Mouse (Mus musculus) hindbrain, embryonic 11.5 days (tissue): Measurements from ENCODE around the gene Atp5h. TPM values are rescaled to one million over a fixed set of nuclear protein-coding genes. Genes with fewer than 3 reads are reported as not detected.
A peak's percentile ranks its signal among the peaks of the same experiment; 100 is the strongest.

Experiments
- ATAC-seq: fragments of 200-750 bp; cut with Nextera tagmentation; 2 replicates; pipeline ENCODE4 v1.8.0; 2017; ENCODE audit warnings: mild to moderate bottlenecking, moderate TSS enrichment, moderate library complexity; ENCODE audit not compliant: low FRiP score
- DNase-seq: peaks from one replicate; pipeline ENCODE4 v3.0.0-alpha.2; 2015; ENCODE audit warnings: low spot score
- H3K27ac ChIP-seq: fragments of 300-500 bp; sonication (generic); 2 replicates; pipeline ENCODE4 v1.5.1; 2014; ENCODE audit warnings: mild to moderate bottlenecking, low read depth, low read length
- H3K27me3 ChIP-seq: fragments of 300-500 bp; sonication (generic); 2 replicates; pipeline ENCODE4 v1.6.1; 2014; ENCODE audit warnings: mild to moderate bottlenecking, low read length, moderate library complexity, mixed read lengths; ENCODE audit not compliant: control insufficient read depth, insufficient read depth
- H3K36me3 ChIP-seq: fragments of 300-500 bp; sonication (generic); 2 replicates; pipeline ENCODE4 v1.6.1; 2014; ENCODE audit warnings: mild to moderate bottlenecking, low read length, moderate library complexity, mixed read lengths; ENCODE audit not compliant: control insufficient read depth, insufficient read depth
- H3K4me1 ChIP-seq: fragments of 300-500 bp; sonication (generic); replicated peaks from 2 replicates; pipeline ENCODE4 v1.6.1; 2014; ENCODE audit warnings: low read length, mixed read lengths; ENCODE audit not compliant: control insufficient read depth, insufficient read depth
- H3K4me2 ChIP-seq: fragments of 300-500 bp; sonication (generic); replicated peaks from 2 replicates; pipeline ENCODE4 v1.6.1; 2014; ENCODE audit warnings: mild to moderate bottlenecking, low read depth, low read length
- H3K4me3 ChIP-seq: fragments of 300-500 bp; sonication (generic); 2 replicates; pipeline ENCODE4 v1.5.1; 2014; ENCODE audit warnings: low read depth, low read length
- H3K9ac ChIP-seq: fragments of 300-500 bp; sonication (generic); 2 replicates; pipeline ENCODE4 v1.6.1; 2014; ENCODE audit warnings: low read depth, low read length
- H3K9me3 ChIP-seq: fragments of 300-500 bp; sonication (generic); 2 replicates; pipeline ENCODE4 v1.6.1; 2016; ENCODE audit warnings: low read length; ENCODE audit not compliant: control insufficient read depth
- WGBS: fragments of 180-500 bp; shearing (Covaris S2); extraction: QIAGEN DNeasy Blood & Tissue Kit; methylation state at CpG from one replicate; pipeline ENCODE4 v1.1.7; 2014; 5-methylcytosine and 5-hydroxymethylcytosine counted together
- polyA plus RNA-seq: library from polyadenylated mRNA; unstranded; fragments of >200 nt; fragmentation: Nextera tagmentation; extraction: Ambion mirVana; gene quantifications from 2 replicates; pipeline ENCODE4 v1.2.1, GENCODE M21; 2014

Gene Atp5h
- polyA plus RNA-seq, 1 experiment from 2014 or later = 899 TPM

DNA sequence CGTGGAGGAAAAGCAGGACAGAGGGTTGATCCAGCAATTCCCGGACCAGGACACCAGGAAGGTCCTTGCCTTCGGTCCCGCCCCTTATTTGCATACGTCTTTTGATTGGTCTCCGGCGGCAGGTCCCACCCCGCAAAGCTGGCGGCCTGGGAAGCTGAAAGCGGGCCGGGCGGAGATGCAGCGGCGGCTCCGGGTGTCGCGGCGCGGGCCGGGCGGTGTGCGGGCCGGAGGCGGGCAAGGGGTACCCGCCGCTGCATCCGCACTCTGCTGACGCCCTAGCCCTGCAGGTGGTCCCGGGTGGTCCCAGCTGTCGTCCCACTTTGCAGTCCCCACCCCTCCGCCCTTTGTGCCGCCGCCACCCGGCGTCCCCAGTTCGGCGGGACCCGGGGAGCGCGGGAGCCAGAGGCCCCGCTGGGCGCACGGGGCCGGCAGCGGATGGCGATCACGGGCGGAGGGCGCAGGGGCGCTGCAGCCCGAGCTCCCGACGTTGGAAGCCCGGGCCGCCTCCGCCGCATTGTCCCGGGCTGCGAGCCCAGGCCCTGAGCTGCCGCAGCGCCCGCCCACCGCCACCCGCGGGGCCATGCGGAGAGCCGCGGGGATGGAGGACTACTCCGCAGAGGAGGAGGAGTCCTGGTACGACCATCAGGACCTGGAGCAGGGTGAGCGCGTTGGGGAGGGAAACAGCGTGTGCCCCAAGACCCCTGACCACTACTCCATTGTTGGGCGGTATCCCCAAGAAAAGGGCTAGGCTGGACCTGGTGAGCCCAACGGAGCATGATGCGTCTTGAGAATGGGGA, 37.8 kb downstream of the Atp5h start, which contains the start of gene Cdr2l:
TSS of gene Cdr2l (plus strand) at position 174 of the 797 bp plus-strand sequence.
- H3K4me2 ChIP-seq = peak within 1 kb of the TSS; percentile 88
- H3K9me3 ChIP-seq = peaks cover 2% of the 10 kb centered on the region; the same call in 1 of the 2 replicates
- WGBS = under 1% methylated on average over 63 of the region's 76 CpGs
- peak within 1 kb of the TSS; percentile 96 for H3K9ac ChIP-seq
- H3K4me1 ChIP-seq = peaks cover 10% of the 10 kb centered on the region
- peak within 1 kb of the TSS; percentile 81 for H3K4me3 ChIP-seq
- DNase-seq (peak; percentile 91), ATAC-seq (peak; percentile 91)
- H3K27me3 ChIP-seq = no peaks in the 10 kb centered on the region
- H3K27ac ChIP-seq = peak within 1 kb of the TSS; percentile 95
- no peaks in the 10 kb centered on the region for H3K36me3 ChIP-seq

DNA sequence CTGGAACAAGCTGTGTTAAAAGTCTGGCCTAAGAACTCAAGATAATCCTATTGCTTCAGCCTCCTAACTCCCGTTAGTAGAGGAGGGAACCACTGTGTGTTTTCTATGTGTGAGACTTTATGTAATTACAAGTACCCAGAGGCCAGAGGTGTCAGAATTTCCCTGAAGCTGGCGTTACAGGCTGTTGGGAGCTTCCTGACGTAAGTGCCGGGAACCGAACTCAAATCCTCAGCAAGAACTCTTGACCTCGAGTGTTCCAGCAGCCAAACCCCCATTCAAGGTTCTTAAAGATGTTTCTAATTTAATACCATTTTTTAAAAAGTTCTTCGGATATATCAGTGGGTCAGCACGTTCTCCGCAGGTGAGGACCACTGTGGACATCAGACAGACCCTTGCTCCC, 38.5 kb downstream of the Atp5h start:
- Histone ChIP-seq H3K27me3 (no peaks in the 10 kb centered on the region), H3K9ac (no peak overlapping the region), H3K27ac (no peak overlapping the region), H3K9me3 (peaks cover 2% of the 10 kb centered on the region; the same call in 1 of the 2 replicates), H3K36me3 (no peaks in the 10 kb centered on the region), H3K4me3 (no peak overlapping the region), H3K4me2 (peak overlapping the region; percentile 88), H3K4me1 (peaks cover 10% of the 10 kb centered on the region)
- 13% methylated on average over 9 of the region's 9 CpGs for WGBS
- ATAC-seq (no peak), DNase-seq (no peak)

DNA sequence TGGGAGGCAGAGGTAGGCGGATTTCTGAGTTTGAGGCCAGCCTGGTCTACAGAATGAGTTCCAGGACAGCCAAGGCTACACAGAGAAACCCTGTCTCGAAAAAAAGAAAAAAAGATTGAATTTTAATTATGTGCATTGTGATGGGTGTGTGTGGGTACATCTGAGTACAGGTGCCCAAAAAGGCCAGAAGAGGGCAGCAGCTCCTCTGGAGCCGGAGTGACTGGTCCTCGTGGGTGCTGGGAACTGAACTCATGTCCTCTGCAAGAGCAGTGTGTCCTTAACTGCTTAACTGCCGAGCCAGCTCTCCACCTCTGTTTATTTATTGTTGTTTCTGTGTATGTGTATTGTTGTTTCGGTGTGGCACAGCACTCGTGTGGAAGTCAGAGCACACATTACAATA, 41.9 kb downstream of the Atp5h start:
- Histone ChIP-seq H3K27me3 (peaks cover 5% of the 10 kb centered on the region), H3K4me2 (no peak overlapping the region), H3K36me3 (no peaks in the 10 kb centered on the region), H3K27ac (no peak overlapping the region), H3K9me3 (peaks cover 2% of the 10 kb centered on the region; the same call in 1 of the 2 replicates), H3K4me3 (no peak overlapping the region), H3K9ac (no peak overlapping the region), H3K4me1 (peaks cover 1% of the 10 kb centered on the region; the same call in 1 of the 2 replicates)
- 76% methylated on average over 7 of the region's 7 CpGs for WGBS
- ATAC-seq = no peak
- DNase-seq = no peak

DNA sequence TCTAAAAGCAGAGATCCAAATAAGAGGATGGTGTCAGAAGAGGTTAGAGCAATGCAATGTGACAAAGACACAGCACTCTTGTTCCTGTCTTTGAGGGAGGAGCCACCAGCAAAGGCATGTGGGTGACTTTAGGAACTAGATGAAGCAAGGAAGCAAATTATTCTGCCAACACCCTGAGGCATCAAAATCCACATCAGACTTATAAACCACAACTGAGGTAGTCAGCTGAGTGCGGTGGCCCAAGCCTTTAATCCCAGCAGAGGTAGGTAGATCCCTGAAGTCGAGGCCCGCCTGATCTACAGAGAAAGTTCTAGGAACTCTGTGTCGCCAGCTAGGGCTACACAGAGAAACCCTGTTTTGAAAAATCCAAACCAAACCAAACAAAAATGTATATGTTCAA, 42.5 kb downstream of the Atp5h start:
- H3K27ac ChIP-seq = no peak overlapping the region
- H3K36me3 ChIP-seq = no peaks in the 10 kb centered on the region
- no peak for ATAC-seq
- H3K27me3 ChIP-seq = peaks cover 5% of the 10 kb centered on the region
- no peaks in the 10 kb centered on the region for H3K4me1 ChIP-seq
- H3K4me3 ChIP-seq = no peak overlapping the region
- no peak overlapping the region for H3K4me2 ChIP-seq
- peaks cover 2% of the 10 kb centered on the region; the same call in 1 of the 2 replicates for H3K9me3 ChIP-seq
- WGBS = 84% methylated on average over 4 of the region's 4 CpGs
- DNase-seq = no peak
- H3K9ac ChIP-seq = no peak overlapping the region

DNA sequence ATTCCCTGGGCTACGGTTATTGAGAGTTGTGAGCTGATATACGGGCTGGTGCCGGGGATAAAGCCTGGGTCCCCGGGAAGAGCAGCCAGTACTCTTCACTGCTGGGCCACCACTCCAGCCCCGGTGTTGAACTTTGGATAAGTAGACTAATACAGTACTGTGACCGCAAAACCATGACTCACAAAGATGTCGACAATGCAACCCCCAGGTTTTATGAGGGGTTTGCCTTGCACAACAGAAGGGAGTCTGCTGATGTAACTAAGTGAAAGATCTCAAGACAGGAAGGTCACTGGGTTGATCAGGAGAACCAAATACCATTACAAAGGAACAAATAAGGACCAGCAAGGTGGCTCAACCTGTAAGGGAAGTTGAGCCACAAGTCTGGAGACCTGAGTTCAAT, 43.0 kb downstream of the Atp5h start:
- Histone ChIP-seq H3K9me3 (peaks cover 2% of the 10 kb centered on the region; the same call in 1 of the 2 replicates), H3K4me1 (no peaks in the 10 kb centered on the region), H3K4me3 (no peak overlapping the region), H3K27me3 (peaks cover 5% of the 10 kb centered on the region), H3K36me3 (no peaks in the 10 kb centered on the region), H3K9ac (no peak overlapping the region), H3K4me2 (no peak overlapping the region), H3K27ac (no peak overlapping the region)
- DNase-seq (no peak), ATAC-seq (no peak)
- 73% methylated on average over 7 of the region's 7 CpGs for WGBS

DNA sequence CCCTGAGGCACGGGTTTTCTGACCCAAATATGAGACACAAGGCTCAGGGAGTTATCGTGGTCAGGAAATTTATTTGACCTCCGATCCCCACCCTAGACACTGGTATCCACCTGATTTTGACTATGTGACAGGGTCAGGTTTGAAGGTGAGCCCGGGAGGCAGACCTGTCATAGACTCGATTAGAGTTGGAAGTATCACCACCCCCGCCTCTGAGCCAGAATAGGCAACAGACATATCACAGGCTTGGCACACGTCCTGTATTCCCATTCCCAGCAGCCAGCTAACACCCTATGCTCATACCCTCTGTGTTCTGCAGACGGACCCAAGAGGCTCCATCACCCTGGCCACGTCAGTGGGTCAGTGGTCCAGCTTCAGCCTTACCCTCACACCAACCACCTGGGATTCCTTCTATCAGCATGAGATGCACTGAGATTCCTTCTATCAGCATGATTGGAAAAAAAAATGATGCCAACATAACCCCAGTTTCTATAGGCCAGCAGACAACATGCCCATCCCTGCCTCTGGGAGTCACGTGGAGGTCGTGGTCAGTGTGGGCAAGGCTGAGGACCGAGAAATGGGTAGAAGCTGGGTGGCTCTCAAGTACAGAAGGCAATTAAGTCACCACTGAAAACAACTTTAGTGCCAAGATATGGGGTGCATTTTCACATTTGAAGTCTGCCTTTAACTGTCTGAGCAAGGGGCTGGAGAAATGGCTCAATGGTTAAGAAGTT, 44.9 kb downstream of the Atp5h start:
- peak overlapping the region; percentile 52; the same call in 1 of the 2 replicates for H3K9ac ChIP-seq
- H3K9me3 ChIP-seq = peaks cover 2% of the 10 kb centered on the region; the same call in 1 of the 2 replicates
- DNase-seq (no peak), ATAC-seq (no peak)
- H3K4me1 ChIP-seq = no peaks in the 10 kb centered on the region
- no peaks in the 10 kb centered on the region for H3K36me3 ChIP-seq
- H3K4me2 ChIP-seq = no peak overlapping the region
- no peak overlapping the region for H3K4me3 ChIP-seq
- H3K27ac ChIP-seq = no peak overlapping the region
- peaks cover 5% of the 10 kb centered on the region for H3K27me3 ChIP-seq
- WGBS = 69% methylated on average over 12 of the region's 12 CpGs

DNA sequence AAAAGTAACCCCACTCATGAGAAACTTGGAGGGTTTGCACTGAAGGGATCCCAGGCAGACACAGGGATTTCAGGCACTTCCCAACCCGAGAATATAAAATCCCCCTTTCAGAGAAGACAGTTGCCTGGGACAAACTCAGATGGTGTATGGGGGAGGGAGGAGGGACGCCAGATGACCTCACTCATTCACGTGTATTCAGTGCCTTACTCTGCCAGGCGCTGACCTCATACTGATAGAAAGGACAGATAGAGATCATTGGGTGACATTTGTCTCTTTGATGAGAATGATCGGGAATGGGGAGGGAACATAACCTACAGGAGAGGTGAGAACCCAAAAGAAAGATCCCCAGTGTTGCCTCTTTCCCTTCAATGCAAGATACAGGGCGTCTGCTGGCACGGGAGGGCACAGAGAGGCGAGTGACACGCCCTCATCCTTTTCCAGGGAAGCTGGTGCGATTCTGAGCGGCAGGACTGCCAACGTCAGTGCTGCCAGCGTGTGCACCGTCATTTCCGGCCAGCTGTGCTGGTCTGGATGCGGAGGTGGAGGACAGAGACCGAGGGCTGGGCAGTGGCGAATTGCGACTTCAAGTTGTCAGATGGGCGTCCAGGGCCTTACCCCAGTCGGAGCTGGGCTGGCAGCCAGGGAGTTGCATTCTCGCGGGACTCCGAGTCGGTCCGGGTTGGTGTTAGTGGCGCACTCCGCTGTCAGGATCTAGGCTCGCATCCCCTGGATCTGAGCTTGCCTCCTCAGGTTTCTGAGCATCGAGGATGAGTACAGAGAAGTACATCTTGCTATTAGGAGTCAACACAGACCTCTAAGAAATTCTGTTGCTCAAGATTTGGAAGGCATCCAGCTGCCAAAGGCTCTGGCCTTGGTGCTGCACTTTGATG, 45.7 kb downstream of the Atp5h start:
- H3K27ac ChIP-seq = no peak overlapping the region
- peak; percentile 40 for ATAC-seq

DNA sequence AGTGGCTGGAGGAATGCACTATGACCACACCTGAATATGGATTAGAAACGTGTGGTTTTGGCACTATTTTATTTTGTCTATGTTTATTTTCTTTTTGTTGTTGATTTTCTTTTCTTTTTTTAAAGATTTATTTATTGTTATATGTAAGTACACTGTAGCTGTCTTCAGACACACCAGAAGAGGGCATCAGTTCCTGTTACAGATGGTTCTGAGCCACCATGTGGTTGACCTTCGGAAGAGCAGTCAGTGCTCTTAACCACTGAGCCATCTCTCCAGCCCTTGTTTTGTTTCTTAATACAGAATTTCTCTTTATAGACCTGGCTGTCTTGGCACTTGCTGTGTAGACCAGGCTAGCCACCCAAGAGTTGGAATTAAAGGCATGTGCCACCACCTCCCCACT, 47.0 kb downstream of the Atp5h start:
- H3K9me3 ChIP-seq = no peaks in the 10 kb centered on the region
- WGBS = 48% methylated on average over 2 of the region's 2 CpGs
- DNase-seq (no peak), ATAC-seq (no peak)
- H3K4me2 ChIP-seq = no peak overlapping the region
- no peak overlapping the region for H3K4me3 ChIP-seq
- H3K4me1 ChIP-seq = no peaks in the 10 kb centered on the region
- H3K27ac ChIP-seq = no peak overlapping the region
- peaks cover 5% of the 10 kb centered on the region for H3K27me3 ChIP-seq
- no peak overlapping the region for H3K9ac ChIP-seq
- H3K36me3 ChIP-seq = no peaks in the 10 kb centered on the region

More for the DNA sequence above, 45.7 kb downstream of the Atp5h start:
- peak; percentile 64 for DNase-seq
- Histone ChIP-seq H3K4me1 (no peaks in the 10 kb centered on the region), H3K4me2 (peak overlapping the region; percentile 45), H3K9me3 (peaks cover 2% of the 10 kb centered on the region; the same call in 1 of the 2 replicates), H3K36me3 (no peaks in the 10 kb centered on the region), H3K4me3 (peak overlapping the region; percentile 28), H3K9ac (peak overlapping the region; percentile 52; the same call in 1 of the 2 replicates), H3K27me3 (peaks cover 5% of the 10 kb centered on the region)
- 3% methylated on average over 30 of the region's 30 CpGs for WGBS
